Mouse (Mus musculus) olfactory bulb, adult 2 months (tissue): ENCODE data around the gene Cd2. TPM values are rescaled to one million over a fixed set of nuclear protein-coding genes. Genes with fewer than 3 reads are reported as not detected.

Experiments used
- H3K27ac ChIP-seq: fragments of 200-500 bp; 2 replicates; pipeline ENCODE4 v1.5.1; 2012; ENCODE audit warnings: low read depth, low read length; ENCODE audit not compliant: insufficient read depth
- H3K4me1 ChIP-seq: fragments of 200-500 bp; 2 replicates; pipeline ENCODE4 v1.6.1; 2012; ENCODE audit warnings: low read length; ENCODE audit not compliant: control insufficient read depth, insufficient read depth
- H3K4me3 ChIP-seq: fragments of 200-500 bp; 2 replicates; pipeline ENCODE4 v1.5.1; 2012; ENCODE audit warnings: mild to moderate bottlenecking, low read depth, low read length, moderate library complexity; ENCODE audit not compliant: insufficient read depth
- CTCF ChIP-seq: fragments of 200-500 bp; IDR thresholded peaks from 2 replicates; pipeline ENCODE4 v1.5.1; 2012; ENCODE audit warnings: low read depth, mild to moderate bottlenecking, low read length, moderate library complexity; ENCODE audit not compliant: insufficient read depth
- POLR2A ChIP-seq: fragments of 200-500 bp; IDR thresholded peaks from 2 replicates; pipeline ENCODE4 v1.6.1; 2012; ENCODE audit warnings: mild to moderate bottlenecking, low read depth, low read length, moderate library complexity; ENCODE audit not compliant: insufficient read depth
- WGBS: fragments of 180-500 bp; shearing (Covaris S2); methylation state at CpG from one replicate; pipeline ENCODE4 v1.1.7; 2018; 5-methylcytosine and 5-hydroxymethylcytosine counted together
- polyA plus RNA-seq: library from polyadenylated mRNA; stranded (reverse); fragments of >200 nt; gene quantifications from 2 replicates; pipeline ENCODE4 v1.2.4, GENCODE M21; 2012; ENCODE audit warnings: low replicate concordance; ENCODE audit not compliant: missing spikeins, insufficient read depth, insufficient read length

Gene Cd2
- polyA plus RNA-seq, 1 experiment = not detected

DNA sequence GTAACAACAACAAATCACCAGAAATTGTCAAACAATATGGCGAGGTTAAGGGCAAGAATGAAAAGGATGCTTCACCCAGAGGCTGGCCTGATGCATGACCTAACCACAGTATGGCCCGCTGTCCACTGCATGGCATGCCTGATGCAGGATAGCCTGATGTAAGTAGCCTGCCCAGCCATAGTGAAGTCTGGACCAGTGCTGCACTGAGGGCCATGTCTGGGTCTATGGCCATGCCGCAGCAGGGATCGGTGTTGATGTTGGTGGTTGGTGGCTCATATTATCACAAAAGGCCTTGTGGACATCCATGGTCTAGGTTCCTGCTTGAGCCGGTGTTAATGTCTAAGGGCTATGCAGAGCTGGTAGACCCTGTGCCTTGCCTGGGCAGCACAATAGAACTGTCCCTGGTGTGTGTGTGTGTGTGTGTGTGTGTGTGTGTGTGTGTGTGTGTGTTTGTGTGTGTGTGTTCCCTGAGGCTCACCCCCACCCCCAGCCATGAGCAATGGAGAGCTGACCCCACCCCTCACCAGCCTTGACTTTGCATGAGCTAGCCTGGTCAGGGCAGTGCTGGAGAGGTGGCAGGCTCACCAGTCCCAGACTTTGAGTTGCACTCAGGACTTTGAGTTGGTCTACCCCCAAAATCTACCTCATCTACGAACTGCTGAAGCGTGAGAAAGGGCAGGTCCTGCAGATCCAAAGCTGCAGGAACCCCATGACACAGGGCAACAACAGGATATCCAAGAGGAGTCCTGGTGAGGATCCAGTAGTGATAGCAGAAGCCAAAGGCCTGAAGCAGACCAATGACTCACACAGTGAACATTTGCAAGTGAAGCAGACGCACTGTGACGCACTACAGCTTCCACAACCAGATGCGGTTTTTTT lies 7.0 kb upstream of the Cd2 start:
- 71% methylated on average over 10 of the region's 10 CpGs for WGBS
- H3K27ac ChIP-seq = no peak overlapping the region
- TF ChIP-seq CTCF (no peak), POLR2A (no peak)
- H3K4me3 ChIP-seq = no peak overlapping the region
- peaks cover 5% of the 10 kb centered on the region; the same call in 1 of the 2 replicates for H3K4me1 ChIP-seq

DNA sequence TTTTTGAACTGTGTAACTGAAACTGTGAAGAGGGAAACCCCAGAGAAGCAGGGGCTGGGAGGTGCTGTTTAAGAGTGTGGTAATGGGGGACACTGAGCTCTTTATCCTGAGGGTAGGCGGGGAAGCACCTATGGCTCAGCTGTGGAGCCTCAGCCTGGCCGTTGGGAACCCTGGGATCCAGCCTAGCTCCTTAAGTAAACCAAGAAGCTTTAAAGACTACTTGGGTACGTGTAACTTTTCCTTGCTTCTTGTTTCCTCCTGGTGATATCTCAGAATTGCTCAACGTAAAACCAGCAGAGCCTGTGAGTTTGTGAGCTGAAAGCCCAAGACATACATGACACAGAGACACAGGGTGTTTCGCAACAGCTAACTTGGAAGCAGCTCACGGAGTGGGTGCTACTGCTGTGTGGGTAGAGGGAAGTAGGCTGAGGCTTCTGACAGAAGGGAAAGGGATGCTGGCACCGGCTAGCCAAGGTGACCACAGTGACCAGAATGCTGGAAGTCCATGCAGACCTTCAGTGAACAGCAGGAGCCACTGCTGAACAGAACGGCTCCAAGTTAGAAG lies 5.9 kb upstream of the Cd2 start:
- H3K27ac ChIP-seq = no peak overlapping the region
- WGBS = 93% methylated on average over 8 of the region's 8 CpGs
- TF ChIP-seq CTCF = no peak
- TF ChIP-seq POLR2A = no peak
- peaks cover 5% of the 10 kb centered on the region; the same call in 1 of the 2 replicates for H3K4me1 ChIP-seq
- no peak overlapping the region for H3K4me3 ChIP-seq

DNA sequence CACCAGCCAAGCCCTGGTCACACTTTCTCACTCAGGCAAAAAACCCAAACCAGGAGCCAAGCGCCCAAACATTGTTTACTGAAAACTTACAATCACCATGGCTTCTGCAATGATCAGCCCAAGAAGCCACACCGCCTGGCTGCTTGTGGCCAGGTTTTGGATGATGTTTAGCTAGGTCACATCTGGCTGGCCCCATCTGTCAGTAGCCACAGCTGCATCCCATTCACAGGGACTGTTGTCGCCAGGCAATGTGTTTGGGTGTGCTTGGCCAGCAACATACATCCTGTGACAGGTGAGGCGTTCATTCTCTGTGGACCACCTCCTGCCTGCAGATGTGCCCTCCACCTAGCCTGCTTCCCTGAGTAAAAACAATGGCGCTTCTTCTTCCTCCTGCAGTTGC lies 4.9 kb upstream of the Cd2 start:
- no peak overlapping the region for H3K27ac ChIP-seq
- WGBS = 96% methylated on average over 5 of the region's 5 CpGs
- no peak for TF ChIP-seq POLR2A
- TF ChIP-seq CTCF = no peak
- peaks cover 5% of the 10 kb centered on the region; the same call in 1 of the 2 replicates for H3K4me1 ChIP-seq
- H3K4me3 ChIP-seq = no peak overlapping the region

DNA sequence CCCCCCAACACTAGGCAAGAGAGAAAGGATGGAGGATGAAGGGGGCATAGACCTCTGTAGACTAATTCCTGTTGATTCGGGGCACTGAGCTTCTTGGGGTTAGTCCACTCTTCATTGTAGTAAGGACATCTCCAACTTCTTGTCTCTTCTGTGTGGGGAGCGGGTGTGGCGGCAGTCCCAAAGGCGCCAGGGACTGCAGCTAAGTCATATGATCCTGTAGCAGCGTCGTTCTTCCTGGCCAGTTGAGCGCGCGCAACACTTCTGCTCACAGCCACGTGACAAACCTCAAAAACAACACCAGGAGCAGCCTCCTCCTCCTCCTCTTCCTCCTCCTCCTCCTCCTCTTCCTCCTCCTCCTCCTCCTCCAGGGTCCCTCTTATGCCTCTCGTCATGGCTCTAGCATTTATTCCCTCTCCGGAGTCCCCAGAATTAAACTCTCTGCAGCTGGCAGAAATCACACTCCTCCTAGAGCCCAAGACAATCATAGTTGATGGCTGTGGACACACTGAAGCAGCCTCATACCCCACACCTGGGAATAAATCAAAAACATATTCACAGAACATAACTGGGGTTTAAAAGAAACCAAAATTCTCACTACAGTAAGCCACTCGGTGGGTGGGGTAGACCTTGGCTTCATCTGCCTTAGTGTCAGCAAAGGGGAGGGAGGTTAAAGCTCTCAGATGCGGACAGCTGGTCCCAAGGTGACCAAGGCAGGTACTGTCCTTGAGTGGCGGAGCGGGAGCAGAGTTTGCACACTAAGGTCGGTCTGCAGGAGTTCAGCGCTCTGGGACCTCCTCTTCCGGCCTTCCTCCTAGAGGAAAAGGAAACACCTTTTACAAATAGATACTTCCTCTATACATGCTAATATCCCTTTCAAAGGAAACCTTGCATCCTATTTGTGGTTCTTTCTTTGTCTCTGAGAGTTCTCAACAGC lies 3.1 kb upstream of the Cd2 start:
- TF ChIP-seq POLR2A (no peak), CTCF (no peak)
- H3K4me3 ChIP-seq = no peak overlapping the region
- 89% methylated on average over 19 of the region's 19 CpGs for WGBS
- peaks cover 5% of the 10 kb centered on the region; the same call in 1 of the 2 replicates for H3K4me1 ChIP-seq
- H3K27ac ChIP-seq = no peak overlapping the region

DNA sequence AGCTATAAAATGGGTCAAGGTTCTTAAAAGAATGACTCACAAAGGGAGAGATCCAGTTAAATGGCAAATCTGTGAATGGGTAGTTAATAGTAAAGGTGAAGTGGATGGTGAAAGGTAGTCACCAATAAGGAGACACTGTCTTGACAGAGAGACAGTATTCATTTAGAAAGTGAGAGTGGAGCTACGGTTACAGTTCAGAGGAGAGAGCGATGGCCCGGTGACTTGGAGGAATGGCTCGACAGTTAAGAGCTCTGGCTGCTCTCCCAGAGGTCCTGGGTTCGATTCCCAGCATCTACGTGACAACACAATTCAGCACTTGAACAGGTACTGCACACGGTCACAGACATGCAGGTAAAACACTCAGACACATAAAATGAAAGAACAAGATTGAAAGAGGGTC lies 2.3 kb upstream of the Cd2 start:
- H3K4me3 ChIP-seq = no peak overlapping the region
- peaks cover 4% of the 10 kb centered on the region; the same call in 1 of the 2 replicates for H3K4me1 ChIP-seq
- no peak overlapping the region for H3K27ac ChIP-seq
- WGBS = 93% methylated on average over 7 of the region's 7 CpGs
- TF ChIP-seq CTCF = no peak
- no peak for TF ChIP-seq POLR2A

DNA sequence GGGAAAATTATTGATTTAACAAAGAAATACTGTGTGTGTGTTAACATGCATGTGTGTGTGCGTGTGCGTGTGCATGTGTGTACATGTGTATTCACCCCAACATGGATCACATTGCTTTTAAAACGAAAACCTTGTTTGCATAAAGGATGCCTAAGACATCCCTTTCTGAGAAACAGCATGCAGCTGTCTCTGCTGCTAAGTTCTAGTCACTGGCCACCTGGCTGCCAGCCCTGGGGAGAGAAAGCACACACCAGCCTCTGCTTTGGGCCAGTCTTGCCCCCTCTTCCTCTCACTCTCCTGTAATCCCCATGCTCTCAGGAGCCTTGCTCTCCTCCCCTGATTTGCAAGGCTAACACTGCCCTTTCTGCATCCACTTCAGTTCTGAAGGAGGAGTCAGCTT lies 1.7 kb upstream of the Cd2 start:
- Histone ChIP-seq H3K4me3 (no peak overlapping the region), H3K4me1 (no peaks in the 10 kb centered on the region), H3K27ac (no peak overlapping the region)
- TF ChIP-seq CTCF (no peak), POLR2A (no peak)
- WGBS = 88% methylated on average over 3 of the region's 3 CpGs

DNA sequence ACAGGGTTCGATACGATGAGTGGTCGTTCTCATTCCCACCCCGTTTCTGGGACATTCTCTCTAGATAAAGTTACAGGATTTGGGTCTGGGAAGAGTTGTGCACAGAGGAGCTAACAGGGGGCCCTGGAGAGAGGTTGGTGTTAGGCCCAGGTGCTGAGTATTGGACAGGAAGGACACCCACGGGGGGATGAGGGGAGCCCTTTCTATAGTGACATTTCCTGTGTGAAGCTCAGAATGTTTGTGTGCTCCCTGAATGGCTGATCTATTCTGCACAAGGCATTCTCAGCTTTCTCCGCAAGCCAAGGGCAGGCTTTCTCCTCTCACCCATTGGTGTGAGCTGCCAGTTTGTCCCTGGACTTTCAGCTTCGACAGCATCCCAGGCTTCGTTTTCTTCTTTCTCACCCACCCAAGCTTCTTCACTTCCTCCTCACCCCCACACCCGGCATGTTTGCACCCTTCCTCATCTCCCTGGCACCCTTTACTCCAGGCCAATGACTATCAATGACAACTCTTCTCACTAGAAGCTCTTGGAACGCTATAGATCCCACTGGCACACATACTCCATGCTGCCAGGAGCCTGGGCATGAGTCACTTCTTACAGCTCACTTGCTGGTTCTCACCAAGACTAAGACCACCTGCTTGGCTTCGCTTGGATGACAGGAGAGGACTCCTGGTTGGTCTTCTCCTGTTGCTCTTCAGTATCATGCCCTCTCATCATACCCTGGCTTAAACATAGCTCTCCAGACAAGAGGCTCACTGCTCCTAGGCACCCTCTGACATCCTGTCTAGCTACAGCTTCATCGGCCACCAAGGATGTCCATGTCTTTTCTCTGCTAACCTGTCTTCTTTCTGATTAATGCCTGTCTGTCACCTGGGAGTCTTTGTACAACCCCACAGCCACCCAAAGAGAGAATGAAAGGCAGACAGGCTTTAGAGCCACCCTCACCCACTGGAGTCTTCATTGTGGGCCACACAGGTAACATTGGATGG lies 1.1 kb downstream of the Cd2 start:
- Histone ChIP-seq H3K27ac (no peak overlapping the region), H3K4me3 (no peak overlapping the region), H3K4me1 (no peaks in the 10 kb centered on the region)
- 88% methylated on average over 12 of the region's 12 CpGs for WGBS
- TF ChIP-seq POLR2A (no peak), CTCF (no peak)

DNA sequence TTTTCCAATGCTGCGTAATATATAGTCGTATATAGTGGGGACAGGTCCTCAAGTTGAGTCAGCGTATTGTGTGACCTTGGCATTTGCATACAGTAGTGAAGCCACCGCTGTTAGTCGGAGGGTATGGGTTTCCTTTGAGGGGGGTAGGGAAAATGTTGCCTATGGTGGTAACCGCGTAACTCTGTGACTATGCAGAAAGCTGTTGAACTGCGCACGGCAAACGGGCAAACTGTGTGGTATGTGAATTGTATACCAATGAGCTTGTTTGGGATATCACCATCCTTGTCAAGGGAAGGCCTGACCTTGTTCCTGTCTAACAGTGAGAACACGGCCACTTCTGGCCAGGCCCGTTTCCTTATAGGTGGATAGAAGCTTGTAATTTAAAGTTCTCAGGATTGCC lies 1.9 kb downstream of the Cd2 start:
- TF ChIP-seq CTCF (no peak), POLR2A (no peak)
- Histone ChIP-seq H3K4me1 (no peaks in the 10 kb centered on the region), H3K27ac (no peak overlapping the region), H3K4me3 (no peak overlapping the region)
- 96% methylated on average over 12 of the region's 12 CpGs for WGBS
